Mouse (Mus musculus) c-Kit-negative CD71-positive TER-119-positive erythroid progenitor cells, embryonic 14.5 days (primary cell): ENCODE results near the gene Six5.

Experiments used
- DNase-seq: peaks from one replicate; pipeline ENCODE4 v3.0.0-alpha.2; 2013; ENCODE audit warnings: low read depth, low spot score

The Six5 gene

DNA sequence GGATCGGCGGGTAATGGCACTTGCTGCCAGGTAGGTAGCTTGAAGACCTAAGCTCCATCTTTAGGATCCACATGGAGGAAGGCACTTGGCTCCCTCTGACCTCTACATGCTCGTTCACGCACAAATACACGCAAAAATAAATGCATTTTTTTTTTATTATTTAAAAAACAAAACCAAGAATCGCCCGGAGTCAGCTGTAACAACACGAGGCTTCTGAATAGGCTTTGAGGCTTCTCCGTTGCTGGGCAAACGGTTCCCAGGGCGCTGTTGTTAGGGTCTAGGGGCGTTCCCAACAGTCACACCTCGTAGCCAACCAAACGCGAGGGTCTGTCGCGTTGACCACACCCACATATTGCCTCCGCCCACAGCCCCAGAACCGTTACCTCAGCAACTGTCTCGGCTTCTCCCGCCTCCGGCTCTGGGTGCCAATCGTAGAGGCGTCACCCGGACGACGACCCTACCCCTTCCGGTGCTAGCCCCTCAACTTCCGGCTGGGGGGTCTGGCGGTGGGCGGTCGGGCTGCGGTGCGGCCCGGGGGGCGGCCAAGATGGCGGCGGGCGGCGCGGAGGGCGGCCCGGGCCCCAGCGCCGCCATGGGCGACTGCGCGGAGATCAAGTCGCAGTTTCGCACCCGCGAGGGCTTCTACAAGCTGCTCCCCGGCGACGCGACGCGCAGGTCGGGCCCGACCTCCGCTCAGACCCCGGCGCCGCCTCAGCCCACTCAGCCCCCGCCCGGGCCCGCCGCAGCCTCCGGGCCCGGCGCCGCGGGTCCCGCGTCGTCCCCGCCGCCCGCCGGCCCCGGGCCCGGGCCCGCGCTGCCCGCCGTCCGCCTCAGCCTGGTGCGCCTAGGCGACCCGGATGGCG is 18.4 kb upstream of the Six5 start, which contains the start of gene Dmwd:
Gene Dmwd (plus strand): TSS at position 505 of the 863 bp plus-strand sequence.
- peak; percentile 77 for DNase-seq

DNA sequence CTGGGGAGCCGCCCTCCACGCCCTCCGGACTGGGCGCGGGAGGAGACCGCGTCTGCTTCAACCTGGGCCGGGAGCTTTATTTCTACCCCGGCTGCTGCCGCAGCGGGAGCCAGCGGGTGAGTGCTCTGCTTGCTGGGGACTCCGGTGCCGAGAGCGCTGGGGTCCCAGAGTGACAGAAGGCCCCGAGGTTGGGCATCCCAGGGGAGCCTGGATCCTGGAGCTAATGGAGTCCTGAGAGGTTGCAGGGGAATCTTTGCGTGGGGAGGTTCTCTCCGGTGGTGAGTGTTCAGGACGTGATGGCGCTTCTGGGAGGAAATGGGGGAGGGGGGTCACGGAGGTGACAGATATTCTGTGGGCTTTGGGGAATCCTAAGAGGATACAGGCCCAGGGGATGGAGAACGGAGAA is 17.8 kb upstream of the Six5 start:
- no peak for DNase-seq

DNA sequence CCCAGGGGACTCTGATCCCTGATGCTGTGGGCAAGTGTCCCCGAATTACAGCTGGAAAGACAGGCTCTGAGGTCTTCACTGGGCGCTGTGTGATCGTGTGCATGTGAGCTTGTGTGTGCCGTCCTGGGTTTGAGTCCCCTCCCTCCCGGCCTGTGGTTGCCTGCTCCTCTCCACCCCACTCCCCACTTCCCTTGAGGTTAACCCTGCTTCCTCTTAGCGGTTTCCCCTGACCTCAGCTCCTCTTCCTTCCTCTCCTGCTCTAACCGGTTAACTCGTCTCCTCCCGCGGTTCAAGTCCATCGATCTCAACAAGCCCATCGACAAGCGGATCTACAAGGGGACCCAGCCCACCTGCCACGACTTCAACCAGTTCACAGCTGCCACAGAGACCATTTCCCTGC is 16.6 kb upstream of the Six5 start:
- no peak for DNase-seq

DNA sequence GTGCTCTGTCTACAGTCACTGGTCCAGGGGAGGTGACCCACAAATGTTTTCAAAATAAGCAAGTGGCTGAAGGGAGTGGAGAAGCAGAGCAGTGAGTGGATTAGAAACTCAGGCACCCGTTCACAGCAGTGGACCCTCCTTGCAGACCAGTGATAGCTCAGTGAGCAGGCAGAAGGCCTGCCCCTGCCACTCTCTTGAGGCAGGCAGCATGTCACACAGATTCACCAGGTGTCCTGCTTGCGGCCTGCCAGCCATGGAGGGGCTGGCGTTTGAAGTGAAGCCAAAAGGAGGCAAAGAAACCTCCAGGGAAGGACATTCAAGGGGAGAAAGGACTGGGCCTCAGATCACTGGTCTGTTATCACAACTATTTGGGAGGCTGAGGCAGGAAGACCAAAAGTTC is 15.7 kb upstream of the Six5 start:
- DNase-seq = no peak

DNA sequence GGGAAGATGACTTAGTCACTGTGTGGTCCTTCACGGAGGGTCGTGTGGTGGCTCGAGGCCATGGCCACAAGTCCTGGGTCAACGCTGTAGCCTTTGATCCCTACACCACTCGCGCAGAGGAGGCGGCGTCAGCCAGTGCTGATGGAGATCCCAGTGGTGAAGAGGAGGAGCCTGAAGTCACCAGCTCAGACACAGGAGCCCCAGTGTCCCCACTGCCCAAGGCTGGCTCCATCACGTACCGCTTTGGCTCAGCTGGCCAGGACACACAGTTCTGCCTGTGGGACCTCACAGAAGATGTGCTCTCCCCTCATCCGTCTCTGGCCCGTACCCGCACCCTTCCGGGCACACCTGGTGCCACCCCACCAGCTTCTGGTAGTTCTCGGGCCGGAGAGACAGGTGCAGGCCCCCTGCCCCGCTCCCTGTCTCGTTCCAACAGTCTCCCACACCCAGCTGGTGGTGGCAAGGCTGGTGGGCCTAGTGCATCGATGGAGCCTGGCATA is 13.9 kb upstream of the Six5 start:
- DNase-seq = no peak

DNA sequence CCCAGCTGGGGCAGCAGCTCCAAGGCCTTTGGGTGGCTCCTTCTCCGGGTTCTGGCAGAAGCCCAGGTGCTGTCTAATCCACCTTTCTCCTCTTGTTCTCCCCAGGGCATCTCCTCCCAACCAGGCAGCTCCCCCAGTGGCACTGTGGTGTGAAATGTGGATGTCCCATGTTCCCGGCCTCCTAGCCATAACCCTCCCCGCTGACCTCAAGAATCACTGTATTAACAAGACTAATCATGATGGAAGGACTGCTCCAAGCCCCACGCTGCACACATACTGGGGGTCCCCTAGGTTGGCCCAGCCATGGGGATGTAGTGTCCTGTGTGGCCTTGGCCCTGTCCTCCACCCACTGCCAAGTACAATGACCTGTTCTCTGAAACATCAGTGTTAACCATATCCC is 12.2 kb upstream of the Six5 start:
- DNase-seq = no peak

DNA sequence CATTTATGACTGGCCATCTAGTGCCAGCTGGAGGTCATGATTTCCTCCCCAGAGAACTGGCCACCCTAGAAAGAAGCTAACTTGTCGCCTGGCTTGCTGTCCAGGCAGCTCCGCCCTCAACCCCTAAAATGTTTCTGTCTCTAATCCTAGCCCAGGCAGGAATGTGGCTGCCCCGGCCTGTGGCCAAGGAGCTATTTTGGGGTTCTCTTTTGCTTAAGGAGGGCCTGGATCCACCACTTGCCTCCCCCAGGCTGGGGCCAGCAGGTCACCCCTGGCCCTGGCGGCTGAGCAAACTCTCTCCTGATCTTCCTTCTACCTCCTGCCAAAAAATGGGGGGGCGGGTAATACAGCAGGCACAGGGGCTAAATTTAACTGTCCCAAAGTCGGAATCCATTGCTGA is 11.3 kb upstream of the Six5 start:
- no peak for DNase-seq

DNA sequence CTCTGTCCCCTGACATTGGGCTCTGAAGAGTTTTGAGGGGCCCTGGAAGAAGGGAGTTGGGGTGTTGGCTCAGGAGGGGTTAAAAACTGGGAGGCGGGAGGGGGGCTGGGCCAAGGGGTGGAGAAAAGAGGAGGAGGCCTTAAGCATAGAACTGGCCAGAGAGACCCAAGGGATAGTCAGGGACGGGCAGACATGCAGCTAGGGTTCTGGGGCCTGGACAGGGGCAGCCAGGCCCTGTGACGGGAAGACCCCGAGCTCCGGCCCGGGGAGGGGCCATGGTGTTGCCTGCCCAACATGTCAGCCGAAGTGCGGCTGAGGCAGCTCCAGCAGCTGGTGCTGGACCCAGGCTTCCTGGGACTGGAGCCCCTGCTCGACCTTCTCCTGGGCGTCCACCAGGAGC is 10.7 kb upstream of the Six5 start, which contains the start of gene Dmpk:
Gene Dmpk (plus strand): TSS at position 149 of the 400 bp plus-strand sequence.
- no peak for DNase-seq

DNA sequence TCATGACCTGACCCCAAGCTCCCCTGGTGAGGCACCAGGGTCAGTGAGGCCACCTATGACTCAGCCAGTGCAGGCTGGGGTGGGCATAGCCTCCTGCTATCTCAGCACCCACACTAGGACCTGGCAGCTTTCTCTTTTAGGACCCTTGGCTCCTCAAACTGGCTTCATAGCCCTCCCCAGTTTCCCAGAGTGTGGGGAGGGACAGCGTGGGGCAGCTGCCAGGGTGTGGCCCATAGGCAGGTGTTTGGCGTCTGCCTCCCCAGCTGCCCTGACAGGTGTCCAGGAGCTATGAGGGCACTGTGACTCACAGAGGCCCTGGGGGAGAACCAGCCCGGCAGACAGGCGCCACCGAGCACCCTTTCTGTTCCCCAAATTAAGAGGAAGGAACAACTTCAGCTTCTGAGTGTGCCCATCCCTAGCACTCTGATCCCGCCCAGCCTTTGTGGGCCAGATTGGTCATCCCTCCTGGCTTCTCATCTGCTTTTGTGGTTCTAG is 10.1 kb upstream of the Six5 start:
- DNase-seq = no peak

DNA sequence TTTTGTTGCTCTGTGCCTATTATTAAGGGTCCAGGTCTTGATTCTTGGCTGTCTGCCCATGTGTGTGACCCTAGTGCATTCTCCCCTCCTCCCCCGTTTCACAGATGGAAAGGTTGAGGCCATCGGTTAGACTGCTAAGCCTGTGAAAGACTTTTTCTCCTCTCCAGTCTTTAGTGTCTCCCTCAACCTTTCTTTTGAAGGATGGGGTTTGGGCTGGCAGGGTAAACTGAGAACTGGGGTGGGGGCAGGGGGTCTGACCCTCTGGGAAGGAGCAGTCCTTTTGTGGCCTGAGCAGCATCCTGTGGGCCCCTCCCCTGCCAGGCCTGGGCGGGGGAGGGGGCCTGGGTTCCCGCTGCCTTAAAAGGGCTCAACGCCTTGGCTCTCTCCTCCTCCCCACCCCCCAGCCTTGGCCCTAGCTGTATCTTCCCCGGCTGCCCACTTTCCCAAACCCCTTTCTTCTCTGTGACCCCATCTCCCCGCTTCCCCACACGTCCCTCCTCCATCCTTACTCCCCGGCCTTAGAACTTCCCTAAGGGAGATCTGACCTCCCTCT is 9.4 kb upstream of the Six5 start:
- no peak for DNase-seq

DNA sequence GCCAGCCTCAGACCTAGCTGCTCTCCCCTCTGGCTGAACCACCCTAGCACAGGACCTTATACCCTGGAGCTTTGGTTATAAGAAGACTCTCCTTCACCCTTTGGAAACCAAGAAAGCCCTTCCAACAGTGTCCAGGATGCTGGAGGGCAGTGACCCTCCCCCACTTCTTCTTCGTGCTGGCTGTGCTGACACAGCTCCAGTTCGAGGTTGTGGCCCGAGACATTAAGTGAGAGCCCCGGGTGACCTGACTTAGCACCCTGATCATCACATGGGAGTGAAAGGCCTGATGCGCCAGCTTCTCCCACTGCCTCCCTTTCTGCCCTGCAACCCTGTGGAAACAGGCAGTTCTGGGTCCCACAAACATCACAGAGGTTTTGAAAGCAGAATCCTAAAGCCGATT is 8.9 kb upstream of the Six5 start:
- no peak for DNase-seq

DNA sequence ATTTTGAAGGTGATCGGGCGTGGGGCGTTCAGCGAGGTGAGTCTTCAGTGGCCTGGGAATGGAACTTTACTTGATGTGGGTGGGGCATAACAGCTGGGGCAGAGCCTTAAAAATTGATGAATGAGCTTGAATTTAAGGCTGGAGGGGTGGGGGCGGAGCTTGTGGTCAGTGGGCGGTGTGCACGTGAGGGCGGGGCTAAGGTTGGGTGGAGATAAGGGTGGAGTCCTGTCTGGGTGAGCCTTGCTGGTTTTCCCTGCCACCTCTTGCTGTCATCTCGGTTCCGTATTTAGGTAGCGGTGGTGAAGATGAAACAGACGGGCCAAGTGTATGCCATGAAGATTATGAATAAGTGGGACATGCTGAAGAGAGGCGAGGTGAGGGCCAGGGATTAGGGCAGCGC is 8.4 kb upstream of the Six5 start:
- DNase-seq = peak; percentile 70

DNA sequence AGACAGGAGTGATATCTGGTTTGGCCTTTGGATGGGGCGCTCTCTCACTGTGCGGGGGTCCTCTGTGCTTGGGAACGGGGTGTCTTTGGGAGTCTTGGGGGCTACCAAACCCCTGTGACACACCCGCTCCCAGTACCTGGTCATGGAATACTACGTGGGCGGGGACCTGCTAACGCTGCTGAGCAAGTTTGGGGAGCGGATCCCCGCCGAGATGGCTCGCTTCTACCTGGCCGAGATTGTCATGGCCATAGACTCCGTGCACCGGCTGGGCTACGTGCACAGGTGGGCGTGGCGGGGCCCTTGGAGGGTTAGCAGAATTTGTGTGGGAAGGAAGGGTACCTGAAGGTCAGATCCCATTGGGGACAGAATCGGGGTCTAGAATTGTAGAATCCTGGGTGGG is 7.6 kb upstream of the Six5 start:
- no peak for DNase-seq

DNA sequence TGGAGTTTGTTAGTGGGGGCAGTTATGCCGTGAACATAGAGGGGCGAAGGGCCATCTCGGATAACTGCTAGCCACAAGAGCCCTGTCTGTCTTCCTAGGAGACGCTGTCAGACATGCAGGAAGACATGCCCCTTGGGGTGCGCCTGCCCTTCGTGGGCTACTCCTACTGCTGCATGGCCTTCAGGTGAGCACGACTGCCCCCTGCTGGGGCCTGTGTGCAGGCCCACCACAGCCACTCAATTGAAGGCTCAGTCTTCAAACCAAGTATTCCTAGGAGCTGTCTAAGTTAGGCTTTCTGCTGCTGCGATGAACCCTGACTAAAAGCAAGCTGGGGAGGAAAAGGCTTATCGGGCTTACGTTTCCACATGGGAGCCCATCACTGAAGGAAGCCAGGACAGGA is 5.6 kb upstream of the Six5 start:
- no peak for DNase-seq

DNA sequence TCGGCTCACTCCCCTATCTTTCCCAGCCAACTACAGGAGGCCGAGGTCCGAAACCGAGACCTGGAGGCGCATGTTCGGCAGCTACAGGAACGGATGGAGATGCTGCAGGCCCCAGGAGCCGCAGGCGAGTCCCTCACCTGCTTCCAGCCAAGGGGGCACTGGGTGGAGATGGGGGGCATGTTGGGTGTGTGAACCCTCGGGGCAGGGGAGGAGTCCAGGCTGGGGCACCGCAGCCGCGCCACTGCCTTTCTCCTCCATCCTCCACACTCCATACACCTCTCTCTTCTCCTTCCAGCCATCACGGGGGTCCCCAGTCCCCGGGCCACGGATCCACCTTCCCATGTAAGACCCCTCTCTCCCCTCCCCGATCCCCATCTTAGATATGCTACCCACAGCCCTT is 2.5 kb upstream of the Six5 start:
- DNase-seq = no peak

DNA sequence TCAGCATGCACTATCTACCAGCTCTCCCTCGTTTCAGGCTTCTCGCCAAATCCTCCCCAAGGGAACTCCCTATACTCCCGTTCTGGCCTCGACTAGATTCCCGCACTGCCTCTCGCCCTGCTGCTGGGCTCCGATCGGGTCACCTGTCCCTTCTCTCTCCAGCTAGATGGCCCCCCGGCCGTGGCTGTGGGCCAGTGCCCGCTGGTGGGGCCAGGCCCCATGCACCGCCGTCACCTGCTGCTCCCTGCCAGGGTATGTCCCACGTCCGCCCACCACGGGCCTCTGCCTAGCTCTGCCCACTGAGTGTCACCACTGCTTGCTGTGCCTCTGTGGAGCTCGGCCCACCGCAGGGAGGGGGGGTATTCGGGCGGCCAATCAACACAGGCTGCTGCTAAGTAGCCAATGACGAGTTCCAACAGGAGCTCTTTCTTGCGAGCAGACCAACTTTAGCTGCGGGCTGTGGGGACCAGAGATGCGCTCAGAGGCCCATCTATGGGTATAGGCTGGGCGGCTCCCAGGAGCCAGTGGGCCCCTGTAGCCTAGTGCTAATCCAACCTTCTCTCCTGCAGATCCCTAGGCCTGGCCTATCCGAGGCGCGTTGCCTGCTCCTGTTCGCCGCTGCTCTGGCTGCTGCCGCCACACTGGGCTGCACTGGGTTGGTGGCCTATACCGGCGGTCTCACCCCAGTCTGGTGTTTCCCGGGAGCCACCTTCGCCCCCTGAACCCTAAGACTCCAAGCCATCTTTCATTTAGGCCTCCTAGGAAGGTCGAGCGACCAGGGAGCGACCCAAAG is 1.8 kb upstream of the Six5 start:
- DNase-seq = no peak

DNA sequence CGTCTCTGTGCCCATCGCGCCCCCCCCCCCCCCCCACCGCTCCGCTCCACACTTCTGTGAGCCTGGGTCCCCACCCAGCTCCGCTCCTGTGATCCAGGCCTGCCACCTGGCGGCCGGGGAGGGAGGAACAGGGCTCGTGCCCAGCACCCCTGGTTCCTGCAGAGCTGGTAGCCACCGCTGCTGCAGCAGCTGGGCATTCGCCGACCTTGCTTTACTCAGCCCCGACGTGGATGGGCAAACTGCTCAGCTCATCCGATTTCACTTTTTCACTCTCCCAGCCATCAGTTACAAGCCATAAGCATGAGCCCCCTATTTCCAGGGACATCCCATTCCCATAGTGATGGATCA is 1.2 kb upstream of the Six5 start:
- peak; percentile 48 for DNase-seq

DNA sequence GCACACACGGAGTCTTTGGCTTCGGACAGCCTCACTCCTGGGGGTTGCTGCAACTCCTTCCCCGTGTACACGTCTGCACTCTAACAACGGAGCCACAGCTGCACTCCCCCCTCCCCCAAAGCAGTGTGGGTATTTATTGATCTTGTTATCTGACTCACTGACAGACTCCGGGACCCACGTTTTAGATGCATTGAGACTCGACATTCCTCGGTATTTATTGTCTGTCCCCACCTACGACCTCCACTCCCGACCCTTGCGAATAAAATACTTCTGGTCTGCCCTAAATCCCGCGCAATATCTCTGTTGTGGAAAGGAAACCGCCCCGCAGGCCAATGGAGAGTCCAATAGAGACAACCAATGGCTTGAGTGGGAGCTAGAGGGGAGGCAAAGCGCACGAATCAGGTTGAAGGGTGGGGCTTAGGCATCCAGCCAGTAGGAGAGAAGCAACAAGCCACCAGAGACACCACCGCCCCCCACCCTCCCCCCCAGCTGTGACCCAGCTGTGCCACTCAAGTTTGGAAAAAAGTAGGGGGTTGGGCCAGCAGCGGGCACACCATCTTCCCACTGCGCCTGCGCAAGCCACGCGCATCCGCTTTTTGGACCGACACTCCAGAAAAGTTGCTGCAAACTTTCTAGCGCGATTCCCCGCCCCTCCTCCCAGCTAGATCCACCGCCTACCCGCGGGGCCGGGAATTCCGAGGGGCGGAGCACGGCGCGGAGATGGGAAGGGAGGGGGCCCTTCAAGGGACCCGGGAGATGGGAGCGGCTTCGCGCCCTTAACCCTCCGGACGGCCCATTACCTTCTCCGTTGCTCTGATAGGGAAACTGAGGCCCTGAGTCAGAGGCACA is 633 bp upstream of the Six5 start:
- DNase-seq = peak; percentile 51

DNA sequence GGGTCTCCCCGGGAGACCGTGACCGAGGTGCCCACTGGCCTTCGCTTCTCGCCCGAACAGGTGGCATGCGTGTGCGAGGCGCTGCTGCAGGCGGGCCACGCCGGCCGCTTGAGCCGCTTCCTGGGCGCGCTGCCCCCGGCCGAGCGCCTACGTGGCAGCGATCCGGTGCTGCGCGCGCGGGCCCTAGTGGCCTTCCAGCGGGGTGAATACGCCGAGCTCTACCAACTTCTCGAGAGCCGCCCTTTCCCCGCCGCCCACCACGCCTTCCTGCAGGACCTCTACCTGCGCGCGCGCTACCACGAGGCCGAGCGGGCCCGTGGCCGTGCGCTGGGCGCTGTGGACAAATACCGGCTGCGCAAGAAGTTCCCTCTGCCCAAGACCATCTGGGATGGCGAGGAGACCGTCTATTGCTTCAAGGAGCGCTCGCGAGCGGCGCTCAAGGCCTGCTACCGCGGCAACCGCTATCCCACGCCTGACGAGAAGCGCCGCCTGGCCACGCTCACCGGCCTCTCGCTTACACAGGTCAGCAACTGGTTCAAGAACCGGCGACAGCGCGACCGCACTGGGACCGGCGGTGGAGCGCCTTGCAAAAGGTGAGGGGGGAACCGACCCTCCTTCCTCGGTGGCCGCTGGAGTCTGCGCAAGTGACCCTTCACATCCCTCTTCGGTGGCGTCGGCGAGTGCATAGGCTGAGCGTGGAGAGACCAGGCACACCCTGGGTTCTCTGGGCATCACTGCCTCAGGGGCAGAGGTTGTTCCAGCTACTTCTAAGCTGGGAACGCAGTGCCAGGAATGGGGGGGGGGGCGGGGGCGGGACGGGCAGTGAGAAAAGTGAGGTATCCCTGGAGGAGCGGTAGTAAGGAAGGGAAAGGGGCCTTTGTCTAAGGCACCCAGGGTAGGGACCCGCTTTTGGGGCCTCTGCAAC is 694 bp downstream of the Six5 start:
- no peak for DNase-seq

DNA sequence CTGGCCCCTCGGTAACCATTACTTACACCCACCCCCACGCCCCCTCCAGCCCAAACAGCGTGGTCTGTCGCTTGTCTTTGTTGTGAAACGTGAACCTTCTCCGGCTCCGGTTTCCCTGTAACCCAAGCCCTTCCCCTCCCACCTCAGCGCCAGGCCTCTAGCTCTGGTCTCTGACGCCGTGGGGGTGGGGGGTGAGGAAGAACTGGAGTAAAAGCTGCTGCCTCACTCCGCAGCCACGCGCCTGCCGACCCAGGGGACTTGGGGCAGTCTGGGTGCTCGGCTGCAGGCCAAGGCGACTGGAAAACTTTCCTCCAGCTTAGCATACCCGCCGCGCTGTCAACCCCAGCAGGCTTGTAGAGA is 1.3 kb downstream of the Six5 start:
- no peak for DNase-seq
